Mouse (Mus musculus) embryonic facial prominence, embryonic 11.5 days (tissue): ENCODE measurements around the gene Gm11639. TPM values are rescaled to one million over a fixed set of nuclear protein-coding genes. Genes with fewer than 3 reads are reported as not detected.

Experiments used
- ATAC-seq: fragments of 200-750 bp; cut with Nextera tagmentation; replicated peaks from 2 replicates; pipeline ENCODE4 v1.8.0; 2017; ENCODE audit warnings: low read depth; ENCODE audit not compliant: insufficient number of reproducible peaks, low FRiP score, low TSS enrichment
- DNase-seq: peaks from one replicate; pipeline ENCODE4 v3.0.0-alpha.2; 2015; ENCODE audit warnings: low spot score
- H3K27ac ChIP-seq: fragments of 300-500 bp; sonication (generic); replicated peaks from 2 replicates; pipeline ENCODE4 v1.5.1; 2014; ENCODE audit warnings: mild to moderate bottlenecking, low read depth, low read length, control low read depth
- H3K27me3 ChIP-seq: fragments of 300-500 bp; sonication (generic); 2 replicates; pipeline ENCODE4 v1.6.1; 2014; ENCODE audit warnings: mild to moderate bottlenecking, low read length, moderate library complexity, mixed read lengths; ENCODE audit not compliant: control insufficient read depth, insufficient read depth
- H3K36me3 ChIP-seq: fragments of 300-500 bp; sonication (generic); replicated peaks from 2 replicates; pipeline ENCODE4 v1.6.1; 2014; ENCODE audit warnings: low read depth, mild to moderate bottlenecking, low read length, moderate library complexity, mixed read lengths; ENCODE audit not compliant: control insufficient read depth, insufficient read depth
- H3K4me1 ChIP-seq: fragments of 300-500 bp; sonication (generic); 2 replicates; pipeline ENCODE4 v1.6.1; 2014; ENCODE audit warnings: low read length, mixed read lengths; ENCODE audit not compliant: control insufficient read depth, insufficient read depth
- H3K4me2 ChIP-seq: fragments of 300-500 bp; sonication (generic); 2 replicates; pipeline ENCODE4 v1.6.1; 2014; ENCODE audit warnings: low read depth, mild to moderate bottlenecking, control low read depth, low read length, moderate library complexity
- H3K4me3 ChIP-seq: fragments of 300-500 bp; sonication (generic); 2 replicates; pipeline ENCODE4 v1.5.1; 2014; ENCODE audit warnings: low read depth, low read length, control low read depth
- H3K9ac ChIP-seq: fragments of 300-500 bp; sonication (generic); replicated peaks from 2 replicates; pipeline ENCODE4 v1.6.1; 2014; ENCODE audit warnings: mild to moderate bottlenecking, control low read depth, low read length
- H3K9me3 ChIP-seq: fragments of 300-500 bp; sonication (generic); replicated peaks from 2 replicates; pipeline ENCODE4 v1.6.1; 2016; ENCODE audit warnings: mild to moderate bottlenecking, low read length, inconsistent platforms, mixed read lengths; ENCODE audit not compliant: control insufficient read depth
- WGBS: fragments of 180-500 bp; shearing (Covaris S2); extraction: QIAGEN DNeasy Blood & Tissue Kit; methylation state at CpG from one replicate; pipeline ENCODE4 v1.1.7; 2014; 5-methylcytosine and 5-hydroxymethylcytosine counted together
- polyA plus RNA-seq: library from polyadenylated mRNA; unstranded; fragments of >200 nt; fragmentation: Nextera tagmentation; extraction: Ambion mirVana; gene quantifications from 2 replicates; pipeline ENCODE4 v1.2.1, GENCODE M21; 2014

Gene Gm11639
- polyA plus RNA-seq, 1 experiment from 2014 or later, result not detected

GRCm38 (mm10) chr11:104646173-104646572 lies 39.3 kb upstream of the Gm11639 start:
- Histone ChIP-seq H3K4me3 (no peak overlapping the region), H3K9me3 (no peaks in the 10 kb centered on the region), H3K4me1 (no peaks in the 10 kb centered on the region), H3K9ac (no peak overlapping the region), H3K4me2 (no peak overlapping the region), H3K36me3 (no peaks in the 10 kb centered on the region), H3K27ac (no peak overlapping the region), H3K27me3 (no peaks in the 10 kb centered on the region)
- DNase-seq (no peak), ATAC-seq (0 out of 2 replicates have a peak, but pooled peaks have one; percentile 39)
- WGBS, result 87% methylated on average over 4 of the region's 4 CpGs

GRCm38 (mm10) chr11:104646611-104647010 lies 38.9 kb upstream of the Gm11639 start:
- 71% methylated on average over 5 of the region's 5 CpGs for WGBS
- DNase-seq (no peak), ATAC-seq (no peak)
- Histone ChIP-seq H3K4me2 (no peak overlapping the region), H3K36me3 (no peaks in the 10 kb centered on the region), H3K4me1 (no peaks in the 10 kb centered on the region), H3K4me3 (no peak overlapping the region), H3K9me3 (no peaks in the 10 kb centered on the region), H3K27me3 (no peaks in the 10 kb centered on the region), H3K9ac (no peak overlapping the region), H3K27ac (no peak overlapping the region)

GRCm38 (mm10) chr11:104647188-104647867 lies 38.2 kb upstream of the Gm11639 start:
- no peak for ATAC-seq
- no peaks in the 10 kb centered on the region for H3K4me1 ChIP-seq
- no peaks in the 10 kb centered on the region for H3K9me3 ChIP-seq
- H3K36me3 ChIP-seq, result no peaks in the 10 kb centered on the region
- H3K27ac ChIP-seq, result no peak overlapping the region
- H3K27me3 ChIP-seq, result no peaks in the 10 kb centered on the region
- H3K9ac ChIP-seq, result no peak overlapping the region
- 49% methylated on average over 8 of the region's 8 CpGs for WGBS
- no peak for DNase-seq
- H3K4me3 ChIP-seq, result no peak overlapping the region
- H3K4me2 ChIP-seq, result no peak overlapping the region

- no peaks in the 10 kb centered on the region for H3K4me1 ChIP-seq
- H3K36me3 ChIP-seq, result no peaks in the 10 kb centered on the region
- ATAC-seq, result no peak
- no peak overlapping the region for H3K27ac ChIP-seq
- no peak overlapping the region for H3K4me2 ChIP-seq
- no peak overlapping the region for H3K4me3 ChIP-seq
- no peak overlapping the region for H3K9ac ChIP-seq
- 56% methylated on average over 3 of the region's 3 CpGs for WGBS
- H3K9me3 ChIP-seq, result no peaks in the 10 kb centered on the region
- peak; percentile 32 for DNase-seq
- H3K27me3 ChIP-seq, result no peaks in the 10 kb centered on the region
Observed at GRCm38 (mm10) chr11:104648571-104648970, 36.9 kb upstream of the Gm11639 start.

- DNase-seq, result no peak
- no peak for ATAC-seq
- H3K27ac ChIP-seq, result no peak overlapping the region
- no peaks in the 10 kb centered on the region for H3K36me3 ChIP-seq
- H3K4me3 ChIP-seq, result no peak overlapping the region
- no peak overlapping the region for H3K4me2 ChIP-seq
- 86% methylated on average over 4 of the region's 4 CpGs for WGBS
- no peaks in the 10 kb centered on the region for H3K4me1 ChIP-seq
- no peaks in the 10 kb centered on the region for H3K27me3 ChIP-seq
- H3K9me3 ChIP-seq, result no peaks in the 10 kb centered on the region
- no peak overlapping the region for H3K9ac ChIP-seq
Observed at GRCm38 (mm10) chr11:104660599-104660998, 24.9 kb upstream of the Gm11639 start.

- Histone ChIP-seq H3K9me3 (no peaks in the 10 kb centered on the region), H3K27me3 (no peaks in the 10 kb centered on the region), H3K27ac (no peak overlapping the region), H3K9ac (no peak overlapping the region), H3K4me2 (no peak overlapping the region), H3K36me3 (no peaks in the 10 kb centered on the region), H3K4me3 (no peak overlapping the region), H3K4me1 (no peaks in the 10 kb centered on the region)
- DNase-seq (no peak), ATAC-seq (no peak)
- 82% methylated on average over 5 of the region's 5 CpGs for WGBS
Observed at GRCm38 (mm10) chr11:104661106-104661505, 24.4 kb upstream of the Gm11639 start.

GRCm38 (mm10) chr11:104661531-104662205 lies 23.8 kb upstream of the Gm11639 start:
- no peak for ATAC-seq
- Histone ChIP-seq H3K4me1 (no peaks in the 10 kb centered on the region), H3K9me3 (no peaks in the 10 kb centered on the region), H3K27ac (no peak overlapping the region), H3K4me2 (no peak overlapping the region), H3K36me3 (no peaks in the 10 kb centered on the region), H3K9ac (no peak overlapping the region), H3K27me3 (no peaks in the 10 kb centered on the region), H3K4me3 (no peak overlapping the region)
- WGBS, result 77% methylated on average over 20 of the region's 20 CpGs
- no peak for DNase-seq

GRCm38 (mm10) chr11:104662573-104662972 lies 22.9 kb upstream of the Gm11639 start:
- H3K27ac ChIP-seq, result no peak overlapping the region

More at GRCm38 (mm10) chr11:104662573-104662972, 22.9 kb upstream of the Gm11639 start:
- Histone ChIP-seq H3K9me3 (no peaks in the 10 kb centered on the region), H3K4me2 (no peak overlapping the region), H3K27me3 (no peaks in the 10 kb centered on the region), H3K4me3 (no peak overlapping the region), H3K9ac (no peak overlapping the region), H3K4me1 (no peaks in the 10 kb centered on the region), H3K36me3 (no peaks in the 10 kb centered on the region)
- 88% methylated on average over 11 of the region's 11 CpGs for WGBS
- no peak for DNase-seq
- no peak for ATAC-seq
